Mouse (Mus musculus) lung, postnatal 0 days (tissue): ENCODE data around the gene Gm21987. TPM values are rescaled to one million over a fixed set of nuclear protein-coding genes. Genes with fewer than 3 reads are reported as not detected.

Source experiments
- ATAC-seq: fragments of 200-750 bp; cut with Nextera tagmentation; 2 replicates; pipeline ENCODE4 v1.8.0; 2017; ENCODE audit warnings: moderate library complexity
- DNase-seq: peaks from one replicate; pipeline ENCODE4 v3.0.0-alpha.2; 2016; ENCODE audit warnings: low spot score
- H3K27ac ChIP-seq: fragments of 300-500 bp; sonication (generic); 2 replicates; pipeline ENCODE4 v1.5.1; 2014; ENCODE audit warnings: antibody characterized with exemption, mild to moderate bottlenecking, low read length, mixed read lengths
- H3K27me3 ChIP-seq: fragments of 300-500 bp; sonication (generic); replicated peaks from 2 replicates; pipeline ENCODE4 v1.6.1; 2014; ENCODE audit warnings: low read length, mixed read lengths; ENCODE audit not compliant: insufficient read depth
- H3K36me3 ChIP-seq: fragments of 300-500 bp; sonication (generic); 2 replicates; pipeline ENCODE4 v1.6.1; 2014; ENCODE audit warnings: low read length, mixed read lengths; ENCODE audit not compliant: insufficient read depth
- H3K4me1 ChIP-seq: fragments of 300-500 bp; sonication (generic); 2 replicates; pipeline ENCODE4 v1.6.1; 2014; ENCODE audit warnings: antibody characterized with exemption, low read depth, low read length, mixed read lengths; ENCODE audit not compliant: insufficient read depth
- H3K4me2 ChIP-seq: fragments of 300-500 bp; sonication (generic); replicated peaks from 2 replicates; pipeline ENCODE4 v1.6.1; 2014; ENCODE audit warnings: low read depth, mild to moderate bottlenecking, low read length, moderate library complexity, mixed read lengths
- H3K4me3 ChIP-seq: fragments of 300-500 bp; sonication (generic); 2 replicates; pipeline ENCODE4 v1.5.1; 2014; ENCODE audit warnings: low read depth, low read length
- H3K9ac ChIP-seq: fragments of 300-500 bp; sonication (generic); replicated peaks from 2 replicates; pipeline ENCODE4 v1.6.1; 2014; ENCODE audit warnings: low read depth, mild to moderate bottlenecking
- H3K9me3 ChIP-seq: fragments of 300-500 bp; sonication (generic); 2 replicates; pipeline ENCODE4 v1.6.1; 2016; ENCODE audit warnings: low read length, mixed read lengths
- CTCF ChIP-seq: IDR thresholded peaks from 2 replicates; pipeline ENCODE4 v1.5.1; 2016; ENCODE audit warnings: antibody characterized with exemption, mild to moderate bottlenecking
- EP300 ChIP-seq: IDR thresholded peaks from 2 replicates; pipeline ENCODE4 v1.6.1; 2016; ENCODE audit warnings: antibody characterized with exemption, mild to moderate bottlenecking, control low read depth
- WGBS: fragments of 180-500 bp; shearing (Covaris S2); extraction: QIAGEN DNeasy Blood & Tissue Kit; methylation state at CpG from one replicate; pipeline ENCODE4 v1.1.7; 2014; 5-methylcytosine and 5-hydroxymethylcytosine counted together
- polyA plus RNA-seq: library from polyadenylated mRNA; unstranded; fragments of >200 nt; fragmentation: Nextera tagmentation; extraction: Ambion mirVana; gene quantifications from 2 replicates; pipeline ENCODE4 v1.2.1, GENCODE M21; 2015

Gm21987 gene
- polyA plus RNA-seq, 1 experiment from 2014 or later = not detected

- H3K4me3 ChIP-seq = no peak overlapping the region
- no peaks in the 10 kb centered on the region for H3K36me3 ChIP-seq
- H3K27me3 ChIP-seq = no peaks in the 10 kb centered on the region
- H3K9me3 ChIP-seq = no peaks in the 10 kb centered on the region
- ATAC-seq (no peak), DNase-seq (no peak)
- no peak overlapping the region for H3K27ac ChIP-seq
- 85% methylated on average over 16 of the region's 16 CpGs for WGBS
- H3K9ac ChIP-seq = no peak overlapping the region
- H3K4me2 ChIP-seq = no peak overlapping the region
- H3K4me1 ChIP-seq = no peaks in the 10 kb centered on the region
- TF ChIP-seq CTCF = no peak
- TF ChIP-seq EP300 = no peak
Observed at GRCm38 (mm10) chr16:38373941-38374340, 27.1 kb downstream of the Gm21987 start.

- Histone ChIP-seq H3K4me3 (no peak overlapping the region), H3K36me3 (no peaks in the 10 kb centered on the region), H3K27ac (no peak overlapping the region), H3K4me1 (no peaks in the 10 kb centered on the region), H3K27me3 (no peaks in the 10 kb centered on the region), H3K9me3 (no peaks in the 10 kb centered on the region), H3K4me2 (no peak overlapping the region), H3K9ac (no peak overlapping the region)
- ATAC-seq = no peak
- DNase-seq = no peak
- TF ChIP-seq CTCF = no peak
- no peak for TF ChIP-seq EP300
- WGBS = 74% methylated on average over 10 of the region's 10 CpGs
Observed at GRCm38 (mm10) chr16:38374379-38375140, 27.7 kb downstream of the Gm21987 start.

- no peak overlapping the region for H3K4me3 ChIP-seq
- no peak for DNase-seq
- ATAC-seq = no peak
- no peaks in the 10 kb centered on the region for H3K27me3 ChIP-seq
- H3K9me3 ChIP-seq = no peaks in the 10 kb centered on the region
- H3K4me2 ChIP-seq = no peak overlapping the region
- no peak overlapping the region for H3K27ac ChIP-seq
- WGBS = 67% methylated on average over 7 of the region's 7 CpGs
- no peaks in the 10 kb centered on the region for H3K36me3 ChIP-seq
- H3K4me1 ChIP-seq = no peaks in the 10 kb centered on the region
- TF ChIP-seq EP300 (no peak), CTCF (no peak)
- no peak overlapping the region for H3K9ac ChIP-seq
Observed at GRCm38 (mm10) chr16:38375182-38375581, 28.3 kb downstream of the Gm21987 start.

GRCm38 (mm10) chr16:38376163-38376840 is 29.5 kb downstream of the Gm21987 start:
- H3K4me1 ChIP-seq = no peaks in the 10 kb centered on the region
- 0 out of 2 replicates have a peak overlapping the region, but pooled peaks have one; percentile 24 for H3K9ac ChIP-seq
- TF ChIP-seq EP300 (no peak), CTCF (peak; percentile 67)
- no peak overlapping the region for H3K27ac ChIP-seq
- DNase-seq = peak; percentile 74
- peak; percentile 88 for ATAC-seq
- peak overlapping the region; percentile 36 for H3K4me3 ChIP-seq
- H3K4me2 ChIP-seq = peak overlapping the region; percentile 50
- no peaks in the 10 kb centered on the region for H3K36me3 ChIP-seq
- 28% methylated on average over 9 of the region's 17 CpGs for WGBS
- no peaks in the 10 kb centered on the region for H3K27me3 ChIP-seq
- H3K9me3 ChIP-seq = no peaks in the 10 kb centered on the region

GRCm38 (mm10) chr16:38376841-38377249 is 30.0 kb downstream of the Gm21987 start:
- 43% methylated on average over 8 of the region's 8 CpGs for WGBS
- DNase-seq (peak; percentile 51), ATAC-seq (peak; percentile 38)

GRCm38 (mm10) chr16:38377546-38377945 is 30.7 kb downstream of the Gm21987 start:
- Histone ChIP-seq H3K4me1 (no peaks in the 10 kb centered on the region), H3K27me3 (no peaks in the 10 kb centered on the region), H3K27ac (no peak overlapping the region), H3K9me3 (no peaks in the 10 kb centered on the region), H3K4me3 (no peak overlapping the region), H3K4me2 (no peak overlapping the region), H3K9ac (no peak overlapping the region), H3K36me3 (no peaks in the 10 kb centered on the region)
- no peak for ATAC-seq
- TF ChIP-seq CTCF (no peak), EP300 (no peak)
- no peak for DNase-seq
- WGBS = 83% methylated on average over 6 of the region's 6 CpGs

More at GRCm38 (mm10) chr16:38376841-38377249, 30.0 kb downstream of the Gm21987 start:
- no peaks in the 10 kb centered on the region for H3K36me3 ChIP-seq
- 0 out of 2 replicates have a peak overlapping the region, but pooled peaks have one; percentile 24 for H3K9ac ChIP-seq
- no peaks in the 10 kb centered on the region for H3K27me3 ChIP-seq
- H3K4me2 ChIP-seq = peak overlapping the region; percentile 50
- peak overlapping the region; percentile 36 for H3K4me3 ChIP-seq
- H3K9me3 ChIP-seq = no peaks in the 10 kb centered on the region
- TF ChIP-seq EP300 (no peak), CTCF (no peak)
- no peaks in the 10 kb centered on the region for H3K4me1 ChIP-seq
- no peak overlapping the region for H3K27ac ChIP-seq
